26 mouse cellular contexts compared by ENCODE assay signal in genomic region chr4:125214306-125214705, GRCm38 (mm10).
A peak's percentile ranks its signal among the peaks of the same experiment; 100 is the strongest.
DNase-seq lines count a peak whose midpoint lies in the region; ATAC-seq and TF ChIP-seq lines count a peak whose summit lies in the region.
"Had no signal": no experiment of that assay in that cellular context is flagged by ENCODE, and none has a peak within 500 bp of the region (broad histone marks: within the 10 kb centered on the region; RNA-seq: fewer than 3 reads in every experiment).

No protein-coding gene starts in this region.

- no peak overlapping the region for H3K9ac ChIP-seq in midbrain, embryonic 11.5 days (ENCODE audit: low read length)
- no peak overlapping the region for H3K9ac ChIP-seq in midbrain, postnatal 0 days (replicated peaks; ENCODE audit: low read length, poor library complexity, severe bottlenecking)
- H3K9ac ChIP-seq: forebrain, embryonic 13.5 days; hindbrain, embryonic 14.5 days; limb, embryonic 12.5 days; lung, embryonic 15.5 days; neural tube, embryonic 13.5 days had no signal

- TF ChIP-seq CTCF in midbrain, postnatal 0 days (IDR thresholded peaks at IDR 0.05) = no peak

- peak; percentile 26 for DNase-seq in midbrain, embryonic 11.5 days (ENCODE audit: low spot score, missing footprints)
- DNase-seq in midbrain, postnatal 0 days (ENCODE audit: low spot score) = no peak
- DNase-seq in retina, postnatal 1 day = peak; percentile 30
- DNase-seq in retina, embryonic 14.5 days (ENCODE audit: low spot score) = no peak
- DNase-seq in embryonic facial prominence, embryonic 10.5 days (ENCODE audit: low spot score) = peak; percentile 26
- DNase-seq in left cerebral cortex, postnatal 10 days (ENCODE audit: extremely low spot score in 1 of 2, low spot score in 2 of 2) = no peak
- no peak for DNase-seq in gastrocnemius, postnatal 14 days
- DNase-seq: cerebellum, adult 18-20 months; cerebellum, postnatal 10 days; gastrocnemius, postnatal 25 days; heart, adult 11 months; heart, postnatal 36 days; kidney, adult 9 months; kidney, postnatal 10 days; right cerebral cortex, adult 18-20 months; thymus, adult 18-20 months; thymus, postnatal 25 days had no signal

- no peak overlapping the region for H3K27ac ChIP-seq in midbrain, embryonic 11.5 days (ENCODE audit: low read depth, low read length)
- H3K27ac ChIP-seq in midbrain, postnatal 0 days (ENCODE audit: low read depth, low read length) = no peak overlapping the region
- no peak overlapping the region for H3K27ac ChIP-seq in embryonic facial prominence, embryonic 10.5 days (replicated peaks)
- H3K27ac ChIP-seq: forebrain, embryonic 13.5 days; heart, embryonic 10.5 days; hindbrain, embryonic 14.5 days; limb, embryonic 12.5 days; lung, embryonic 15.5 days; neural tube, embryonic 13.5 days; stomach, postnatal 0 days had no signal

- no peaks in the 10 kb centered on the region for H3K36me3 ChIP-seq in midbrain, embryonic 11.5 days (ENCODE audit: control insufficient read depth, insufficient read depth, low read length)
- no peaks in the 10 kb centered on the region for H3K36me3 ChIP-seq in midbrain, postnatal 0 days (ENCODE audit: insufficient read depth, low read length)
- no peaks in the 10 kb centered on the region for H3K36me3 ChIP-seq in embryonic facial prominence, embryonic 10.5 days (replicated peaks)
- H3K36me3 ChIP-seq: G1E; heart, embryonic 10.5 days; limb, embryonic 12.5 days; lung, embryonic 15.5 days had no signal

- WGBS in midbrain, embryonic 11.5 days = 72% methylated on average over 10 of the region's 10 CpGs
- WGBS in midbrain, postnatal 0 days = 30% methylated on average over 10 of the region's 10 CpGs
- WGBS in embryonic facial prominence, embryonic 10.5 days = 70% methylated on average over 10 of the region's 10 CpGs

- peaks cover 7% of the 10 kb centered on the region; the same call in 1 of the 2 replicates for H3K9me3 ChIP-seq in midbrain, embryonic 11.5 days (ENCODE audit: control insufficient read depth, low read length)
- no peaks in the 10 kb centered on the region for H3K9me3 ChIP-seq in midbrain, postnatal 0 days (ENCODE audit: low read length)
- H3K9me3 ChIP-seq in embryonic facial prominence, embryonic 10.5 days = peaks cover 12% of the 10 kb centered on the region
- H3K9me3 ChIP-seq: heart, embryonic 10.5 days had no signal

- intact Hi-C loops in left cerebral cortex, postnatal 10 days (cut with DNase I) = no loop called here
- intact Hi-C loops in gastrocnemius, postnatal 14 days (cut with DNase I; ENCODE audit: low total_unique reads) = no loop called here

- H3K27me3 ChIP-seq in midbrain, embryonic 11.5 days (ENCODE audit: control insufficient read depth, insufficient read depth, low read length) = no peaks in the 10 kb centered on the region
- no peaks in the 10 kb centered on the region for H3K27me3 ChIP-seq in midbrain, postnatal 0 days (ENCODE audit: insufficient read depth, low read length)
- H3K27me3 ChIP-seq in embryonic facial prominence, embryonic 10.5 days (replicated peaks; ENCODE audit: low read depth, poor library complexity, severe bottlenecking) = peaks cover 17% of the 10 kb centered on the region
- H3K27me3 ChIP-seq: lung, embryonic 15.5 days had no signal

- H3K4me1 ChIP-seq in midbrain, embryonic 11.5 days (ENCODE audit: control insufficient read depth, insufficient read depth, low read length) = no peaks in the 10 kb centered on the region
- H3K4me1 ChIP-seq in midbrain, postnatal 0 days (ENCODE audit: insufficient read depth, low read length) = no peaks in the 10 kb centered on the region
- peaks cover 20% of the 10 kb centered on the region for H3K4me1 ChIP-seq in embryonic facial prominence, embryonic 10.5 days
- H3K4me1 ChIP-seq: forebrain, embryonic 13.5 days; heart, embryonic 10.5 days; lung, embryonic 15.5 days; neural tube, embryonic 13.5 days had no signal

- ATAC-seq in midbrain, embryonic 11.5 days (ENCODE audit: low FRiP score) = no peak
- no peak for ATAC-seq in midbrain, postnatal 0 days (ENCODE audit: low FRiP score)
- ATAC-seq: forebrain, embryonic 13.5 days; intestine, postnatal 0 days had no signal

- no peak overlapping the region for H3K4me3 ChIP-seq in midbrain, embryonic 11.5 days (ENCODE audit: low read depth, low read length)
- H3K4me3 ChIP-seq in midbrain, postnatal 0 days (ENCODE audit: low read depth, low read length) = no peak overlapping the region
- H3K4me3 ChIP-seq in embryonic facial prominence, embryonic 10.5 days = no peak overlapping the region
- H3K4me3 ChIP-seq: forebrain, embryonic 13.5 days; heart, embryonic 10.5 days; limb, embryonic 12.5 days; lung, embryonic 15.5 days; neural tube, embryonic 13.5 days had no signal

- no peak overlapping the region for H3K4me2 ChIP-seq in midbrain, embryonic 11.5 days
- H3K4me2 ChIP-seq in midbrain, postnatal 0 days (ENCODE audit: low read depth, low read length, poor library complexity, severe bottlenecking) = no peak overlapping the region
- H3K4me2 ChIP-seq: forebrain, embryonic 13.5 days; hindbrain, embryonic 14.5 days; limb, embryonic 12.5 days; lung, embryonic 15.5 days; neural tube, embryonic 13.5 days had no signal

Comparison
In these comparisons a context has a peak if more than half of its experiments do, and no peak if none do; other contexts are left out.
1. DNase-seq: peak in midbrain, embryonic 11.5 days (single experiment), retina, postnatal 1 day (single experiment) and embryonic facial prominence, embryonic 10.5 days (single experiment); none in midbrain, postnatal 0 days (single experiment), retina, embryonic 14.5 days (single experiment), left cerebral cortex, postnatal 10 days (0 of 2) and gastrocnemius, postnatal 14 days (single experiment).